Mouse (Mus musculus) kidney, embryonic 14.5 days (tissue): ENCODE results near the gene Proser3. TPM values are rescaled to one million over a fixed set of nuclear protein-coding genes. Genes with fewer than 3 reads are reported as not detected.
A peak's percentile ranks its signal among the peaks of the same experiment; 100 is the strongest.

Source experiments
- ATAC-seq: fragments of 200-750 bp; cut with Nextera tagmentation; 2 replicates; pipeline ENCODE4 v1.8.0; 2017; ENCODE audit warnings: moderate number of reproducible peaks, mild to moderate bottlenecking, moderate TSS enrichment, moderate library complexity; ENCODE audit not compliant: low FRiP score, low TSS enrichment
- H3K27ac ChIP-seq: fragments of 300-500 bp; sonication (generic); 2 replicates; pipeline ENCODE4 v1.5.1; 2014; ENCODE audit warnings: low read depth, mild to moderate bottlenecking, low read length, moderate library complexity, mixed read lengths
- H3K27me3 ChIP-seq: fragments of 300-500 bp; sonication (generic); 2 replicates; pipeline ENCODE4 v1.6.1; 2014; ENCODE audit warnings: mild to moderate bottlenecking, low read length; ENCODE audit not compliant: control insufficient read depth, insufficient read depth
- H3K36me3 ChIP-seq: fragments of 300-500 bp; sonication (generic); 2 replicates; pipeline ENCODE4 v1.6.1; 2014; ENCODE audit warnings: low read length, mixed read lengths; ENCODE audit not compliant: control insufficient read depth, insufficient read depth
- H3K4me1 ChIP-seq: fragments of 300-500 bp; sonication (generic); 2 replicates; pipeline ENCODE4 v1.6.1; 2014; ENCODE audit warnings: low read length, mixed read lengths; ENCODE audit not compliant: control insufficient read depth, insufficient read depth
- H3K4me2 ChIP-seq: fragments of 300-500 bp; sonication (generic); replicated peaks from 2 replicates; pipeline ENCODE4 v1.6.1; 2014; ENCODE audit warnings: low read depth, mild to moderate bottlenecking, low read length
- H3K4me3 ChIP-seq: fragments of 300-500 bp; sonication (generic); 2 replicates; pipeline ENCODE4 v1.5.1; 2014; ENCODE audit warnings: mild to moderate bottlenecking, low read length
- H3K9ac ChIP-seq: fragments of 300-500 bp; sonication (generic); 2 replicates; pipeline ENCODE4 v1.6.1; 2014; ENCODE audit warnings: low read depth, mild to moderate bottlenecking, low read length, moderate library complexity
- H3K9me3 ChIP-seq: fragments of 300-500 bp; sonication (generic); 2 replicates; pipeline ENCODE4 v1.6.1; 2016; ENCODE audit warnings: low read length; ENCODE audit not compliant: control insufficient read depth
- WGBS: fragments of 180-500 bp; shearing (Covaris S2); extraction: QIAGEN DNeasy Blood & Tissue Kit; methylation state at CpG from one replicate; pipeline ENCODE4 v1.1.7; 2014; 5-methylcytosine and 5-hydroxymethylcytosine counted together
- polyA plus RNA-seq: library from polyadenylated mRNA; unstranded; fragments of >200 nt; fragmentation: Nextera tagmentation; extraction: Ambion mirVana; gene quantifications from 2 replicates; pipeline ENCODE4 v1.2.1, GENCODE M21; 2014

The Proser3 gene
- polyA plus RNA-seq, 1 experiment from 2014 or later: 25.0 TPM

GRCm38 (mm10) chr7:30556894-30557536 is 4.9 kb upstream of the Proser3 start:
- Histone ChIP-seq H3K9ac (no peak overlapping the region), H3K36me3 (peaks cover 33% of the 10 kb centered on the region), H3K27ac (no peak overlapping the region), H3K9me3 (no peaks in the 10 kb centered on the region), H3K4me3 (no peak overlapping the region), H3K4me2 (no peak overlapping the region), H3K27me3 (no peaks in the 10 kb centered on the region), H3K4me1 (peaks cover 22% of the 10 kb centered on the region)
- WGBS: 94% methylated on average over 18 of the region's 18 CpGs
- ATAC-seq: no peak

GRCm38 (mm10) chr7:30553810-30554584 is 1.9 kb upstream of the Proser3 start:
- ATAC-seq: no peak
- Histone ChIP-seq H3K9ac (peak overlapping the region; percentile 70; the same call in 1 of the 2 replicates), H3K4me1 (peaks cover 17% of the 10 kb centered on the region), H3K9me3 (no peaks in the 10 kb centered on the region), H3K27ac (no peak overlapping the region), H3K4me2 (peak overlapping the region; percentile 92), H3K4me3 (peak overlapping the region; percentile 76; the same call in 1 of the 2 replicates), H3K36me3 (peaks cover 34% of the 10 kb centered on the region), H3K27me3 (no peaks in the 10 kb centered on the region)
- 86% methylated on average over 22 of the region's 22 CpGs for WGBS

- ATAC-seq: no peak
Observed at GRCm38 (mm10) chr7:30553021-30553589, 1.0 kb upstream of the Proser3 start.

GRCm38 (mm10) chr7:30551445-30552101 is 526 bp downstream of the Proser3 start:
- peak overlapping the region; percentile 76 for H3K4me3 ChIP-seq
- H3K4me2 ChIP-seq: peak overlapping the region; percentile 38
- H3K27ac ChIP-seq: peak overlapping the region; percentile 98
- H3K27me3 ChIP-seq: no peaks in the 10 kb centered on the region
- 3% methylated on average over 10 of the region's 10 CpGs for WGBS
- peak; percentile 61 for ATAC-seq
- peaks cover 8% of the 10 kb centered on the region; the same call in 1 of the 2 replicates for H3K4me1 ChIP-seq
- peak overlapping the region; percentile 70 for H3K9ac ChIP-seq
- peaks cover 45% of the 10 kb centered on the region for H3K36me3 ChIP-seq
- H3K9me3 ChIP-seq: no peaks in the 10 kb centered on the region

More at GRCm38 (mm10) chr7:30553021-30553589, 1.0 kb upstream of the Proser3 start:
- no peaks in the 10 kb centered on the region for H3K9me3 ChIP-seq
- no peaks in the 10 kb centered on the region for H3K27me3 ChIP-seq
- H3K36me3 ChIP-seq: peaks cover 43% of the 10 kb centered on the region
- H3K9ac ChIP-seq: peak overlapping the region; percentile 70
- H3K4me1 ChIP-seq: peaks cover 9% of the 10 kb centered on the region
- WGBS: 5% methylated on average over 23 of the region's 23 CpGs
- peak overlapping the region; percentile 79; the same call in 1 of the 2 replicates for H3K27ac ChIP-seq
- H3K4me2 ChIP-seq: peak overlapping the region; percentile 92
- H3K4me3 ChIP-seq: peak overlapping the region; percentile 76

- Histone ChIP-seq H3K9me3 (no peaks in the 10 kb centered on the region), H3K4me3 (no peak overlapping the region), H3K27ac (no peak overlapping the region), H3K4me2 (no peak overlapping the region), H3K4me1 (peaks cover 8% of the 10 kb centered on the region; the same call in 1 of the 2 replicates), H3K36me3 (peaks cover 44% of the 10 kb centered on the region), H3K27me3 (no peaks in the 10 kb centered on the region), H3K9ac (no peak overlapping the region)
- 93% methylated on average over 1 of the region's 1 CpGs for WGBS
- ATAC-seq: no peak
Observed at GRCm38 (mm10) chr7:30550603-30551002, 1.5 kb downstream of the Proser3 start.

- no peak overlapping the region for H3K4me2 ChIP-seq
- whole genome bisulfite sequencing: 98% methylated on average over 2 of the region's 2 CpGs
Observed at GRCm38 (mm10) chr7:30549880-30550279, 2.2 kb downstream of the Proser3 start.

GRCm38 (mm10) chr7:30544327-30544726 is 7.8 kb downstream of the Proser3 start:
- Histone ChIP-seq H3K36me3 (peaks cover 66% of the 10 kb centered on the region), H3K4me2 (no peak overlapping the region), H3K4me3 (no peak overlapping the region), H3K9me3 (no peaks in the 10 kb centered on the region), H3K27me3 (no peaks in the 10 kb centered on the region), H3K27ac (no peak overlapping the region), H3K4me1 (no peaks in the 10 kb centered on the region), H3K9ac (no peak overlapping the region)
- no peak for ATAC-seq
- 87% methylated on average over 2 of the region's 2 CpGs for WGBS

More at GRCm38 (mm10) chr7:30549880-30550279, 2.2 kb downstream of the Proser3 start:
- no peak overlapping the region for H3K9ac ChIP-seq
- H3K4me3 ChIP-seq: no peak overlapping the region
- H3K4me1 ChIP-seq: peaks cover 8% of the 10 kb centered on the region; the same call in 1 of the 2 replicates
- H3K9me3 ChIP-seq: no peaks in the 10 kb centered on the region
- no peaks in the 10 kb centered on the region for H3K27me3 ChIP-seq
- ATAC-seq: no peak
- H3K36me3 ChIP-seq: peaks cover 41% of the 10 kb centered on the region
- no peak overlapping the region for H3K27ac ChIP-seq

GRCm38 (mm10) chr7:30540572-30540971 is 11.5 kb downstream of the Proser3 start:
- 0 out of 2 replicates have a peak, but pooled peaks cover under 1% of the 10 kb centered on the region for H3K4me1 ChIP-seq
- H3K9ac ChIP-seq: no peak overlapping the region
- no peak overlapping the region for H3K4me2 ChIP-seq
- peaks cover 44% of the 10 kb centered on the region for H3K36me3 ChIP-seq
- no peak overlapping the region for H3K4me3 ChIP-seq
- WGBS: 89% methylated on average over 7 of the region's 7 CpGs
- H3K27me3 ChIP-seq: no peaks in the 10 kb centered on the region
- no peak for ATAC-seq
- H3K27ac ChIP-seq: no peak overlapping the region
- no peaks in the 10 kb centered on the region for H3K9me3 ChIP-seq
